11 mouse cellular contexts compared by ENCODE assay signal in the genomic region with DNA sequence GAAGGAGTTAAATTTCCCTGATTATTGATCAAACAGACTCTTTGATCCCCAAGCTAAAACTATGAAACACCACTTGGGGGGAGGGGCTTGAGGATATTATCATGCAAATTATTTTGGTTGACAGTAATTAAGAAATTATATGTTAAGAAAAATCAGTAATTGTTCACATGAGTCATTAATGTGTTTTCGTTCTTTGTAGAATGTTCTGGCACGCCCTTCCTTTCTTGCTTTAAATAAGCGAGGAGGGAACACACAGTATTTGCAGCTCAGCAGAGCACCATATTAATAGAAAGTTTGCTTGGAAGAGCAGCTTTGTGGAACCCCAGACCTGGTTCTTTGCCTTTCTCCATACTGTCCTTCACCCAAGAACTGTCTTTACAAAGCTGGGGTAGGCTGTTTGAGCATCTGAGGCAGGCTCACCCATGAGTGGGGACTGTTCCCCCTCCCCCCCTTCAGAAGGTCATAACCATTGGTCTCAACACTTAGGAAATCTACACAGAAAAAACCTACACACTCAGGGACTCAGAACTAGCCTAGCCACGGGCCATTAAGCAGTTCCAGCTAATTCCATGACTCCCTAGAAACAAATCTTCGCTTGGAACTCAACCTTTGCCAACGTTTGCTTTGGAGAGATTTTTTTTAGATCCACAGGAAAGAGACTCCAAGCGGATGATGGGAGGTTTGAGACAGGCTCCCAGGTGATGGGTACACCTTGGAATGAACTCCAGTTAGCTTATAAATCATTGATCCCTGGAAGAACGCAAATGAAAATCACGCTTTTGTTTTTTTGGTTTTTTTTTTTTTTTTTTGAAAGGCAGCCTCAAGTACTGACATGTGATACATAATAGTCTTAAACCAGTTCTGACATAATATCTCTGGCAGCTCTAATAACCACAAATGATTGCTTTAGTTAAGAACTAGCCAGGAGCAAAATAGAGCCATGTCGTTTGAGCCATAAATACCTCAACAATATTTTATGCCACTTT.
A peak's percentile ranks its signal among the peaks of the same experiment; 100 is the strongest.
DNase-seq lines count a peak whose midpoint lies in the region; ATAC-seq and TF ChIP-seq lines count a peak whose summit lies in the region.
"Had no signal": no experiment of that assay in that cellular context is flagged by ENCODE, and none has a peak within 500 bp of the region (broad histone marks: within the 10 kb centered on the region; RNA-seq: fewer than 3 reads in every experiment).

No protein-coding gene starts in this region.

- no peak for TF ChIP-seq POLR2A in liver, adult 2 months (IDR thresholded peaks at IDR 0.05; ENCODE audit: extremely low read depth, insufficient read depth, low read length)
- TF ChIP-seq POLR2A in thymus, adult 2 months (IDR thresholded peaks at IDR 0.05; ENCODE audit: control insufficient read depth, extremely low read depth, insufficient read depth, low read length, poor library complexity): no peak

- 31% methylated on average over 10 of the region's 10 CpGs for WGBS in liver, adult 2 months
- WGBS in intestine, embryonic 15.5 days: 61% methylated on average over 10 of the region's 10 CpGs
- WGBS in macrophage (ENCODE audit: missing documents): 94% methylated on average over 9 of the region's 10 CpGs
- 83% methylated on average over 10 of the region's 10 CpGs for WGBS in thymus, adult 2 months

- H3K9ac ChIP-seq in liver, adult 2 months (ENCODE audit: low read depth, low read length): no peak overlapping the region
- no peak overlapping the region for H3K9ac ChIP-seq in intestine, embryonic 15.5 days

- ATAC-seq in intestine, embryonic 15.5 days: no peak

- H3K9me3 ChIP-seq in intestine, embryonic 15.5 days: no peaks in the 10 kb centered on the region
- H3K9me3 ChIP-seq: midbrain, embryonic 10.5 days had no signal

- H3K4me2 ChIP-seq in intestine, embryonic 15.5 days (replicated peaks): no peak overlapping the region

- H3K27me3 ChIP-seq in liver, adult 2 months (ENCODE audit: control insufficient read depth, insufficient read depth, low read length): no peaks in the 10 kb centered on the region
- no peaks in the 10 kb centered on the region for H3K27me3 ChIP-seq in intestine, embryonic 15.5 days (replicated peaks)
- no peaks in the 10 kb centered on the region for H3K27me3 ChIP-seq in thymus, adult 2 months (ENCODE audit: control insufficient read depth, insufficient read depth, low read length)

- no peak overlapping the region for H3K4me3 ChIP-seq in liver, adult 2 months (ENCODE audit: insufficient read depth, low read depth, low read length)
- H3K4me3 ChIP-seq in intestine, embryonic 15.5 days (replicated peaks): no peak overlapping the region
- H3K4me3 ChIP-seq in macrophage (ENCODE audit: inconsistent target): no peak overlapping the region
- no peak overlapping the region for H3K4me3 ChIP-seq in thymus, adult 2 months (ENCODE audit: control insufficient read depth, insufficient read depth, low read length)
- H3K4me3 ChIP-seq: erythroblast, embryonic 14.5 days; midbrain, embryonic 10.5 days had no signal

- peaks cover 17% of the 10 kb centered on the region; the same call in 1 of the 2 replicates for H3K79me2 ChIP-seq in liver, adult 2 months (ENCODE audit: control insufficient read depth, insufficient read depth, low read length)
- H3K79me2 ChIP-seq in macrophage (ENCODE audit: inconsistent target): peaks cover 82% of the 10 kb centered on the region; the same call in 1 of the 2 replicates

- no peak for TF ChIP-seq CTCF in liver, adult 2 months (IDR thresholded peaks at IDR 0.05; ENCODE audit: low read depth, low read length)
- TF ChIP-seq CTCF in thymus, adult 2 months (IDR thresholded peaks at IDR 0.05; ENCODE audit: borderline replicate concordance, control insufficient read depth, extremely low read depth, insufficient read depth, low read length, poor library complexity): no peak

- peaks cover 8% of the 10 kb centered on the region; the same call in 1 of the 2 replicates for H3K4me1 ChIP-seq in liver, adult 2 months (ENCODE audit: control insufficient read depth, insufficient read depth, low read length)
- H3K4me1 ChIP-seq in intestine, embryonic 15.5 days (replicated peaks): peaks cover 29% of the 10 kb centered on the region
- H3K4me1 ChIP-seq in thymus, adult 2 months (replicated peaks; ENCODE audit: control insufficient read depth, insufficient read depth, low read length): no peaks in the 10 kb centered on the region

- H3K27ac ChIP-seq in liver, adult 2 months (replicated peaks; ENCODE audit: insufficient read depth, low read depth, low read length): peak overlapping the region; percentile 66
- H3K27ac ChIP-seq in intestine, embryonic 15.5 days: peak overlapping the region; percentile 65
- H3K27ac ChIP-seq in macrophage: peak overlapping the region; percentile 25
- H3K27ac ChIP-seq in thymus, adult 2 months (ENCODE audit: control insufficient read depth, insufficient read depth, low read length): no peak overlapping the region
- H3K27ac ChIP-seq: midbrain, embryonic 10.5 days had no signal

- peak; percentile 60 for DNase-seq in liver, adult 2 months (ENCODE audit: extremely low read depth, low read depth, low spot score)
- no peak for DNase-seq in liver
- DNase-seq in fibroblast of lung, adult 2 months (ENCODE audit: low read depth): peak; percentile 68
- no peak for DNase-seq in adrenal gland, adult 8-10 months
- no peak for DNase-seq in thymus, postnatal 25 days
- DNase-seq in thymus, adult 2 months: no peak

- peaks cover 2% of the 10 kb centered on the region for H3K36me3 ChIP-seq in liver, adult 2 months (ENCODE audit: control insufficient read depth, insufficient read depth, low read length)
- H3K36me3 ChIP-seq in intestine, embryonic 15.5 days: no peaks in the 10 kb centered on the region
- no peaks in the 10 kb centered on the region for H3K36me3 ChIP-seq in macrophage (ENCODE audit: inconsistent target)
- no peaks in the 10 kb centered on the region for H3K36me3 ChIP-seq in thymus, adult 2 months (ENCODE audit: control insufficient read depth, insufficient read depth, low read length)
- H3K36me3 ChIP-seq: G1E; midbrain, embryonic 10.5 days had no signal

Comparison
In these comparisons a context has a peak if more than half of its experiments do, and no peak if none do; other contexts are left out.
1. DNase-seq: peak in liver, adult 2 months (single experiment) and fibroblast of lung, adult 2 months (single experiment); none in liver (single experiment), adrenal gland, adult 8-10 months (single experiment), thymus, postnatal 25 days (single experiment) and thymus, adult 2 months (single experiment).